Mouse (Mus musculus): ENCODE data around the gene Ptbp2. TPM values are rescaled to one million over a fixed set of nuclear protein-coding genes. Genes with fewer than 3 reads are reported as not detected.

Gene Ptbp2
- 8.1 and 8.7 TPM in 2 replicates for polyA plus RNA-seq (2015; fragmentation: Nextera tagmentation; extraction: Ambion mirVana)

GRCm38 (mm10) chr3:119784366-119784765, at the start of gene Ptbp2:
Gene Ptbp2, minus strand, starts transcription at chr3:119784466.
- no peak for ATAC-seq (ENCODE audit: low read depth)
- Histone ChIP-seq H3K9ac (peak within 1 kb of the TSS; percentile 93), H3K27me3 (no peaks in the 10 kb centered on the region), H3K4me3 (replicated peaks) (peak within 1 kb of the TSS; percentile 89), H3K36me3 (no peaks in the 10 kb centered on the region), H3K9me3 (replicated peaks) (no peaks in the 10 kb centered on the region), H3K27ac (peak within 1 kb of the TSS; percentile 78), H3K4me1 (replicated peaks) (peaks cover 19% of the 10 kb centered on the region), H3K4me2 (peak within 1 kb of the TSS; percentile 76)
- no peak for DNase-seq
- WGBS (ENCODE audit: insufficient replicate concordance) = 79% methylated on average over 4 of the region's 4 CpGs

DNA sequence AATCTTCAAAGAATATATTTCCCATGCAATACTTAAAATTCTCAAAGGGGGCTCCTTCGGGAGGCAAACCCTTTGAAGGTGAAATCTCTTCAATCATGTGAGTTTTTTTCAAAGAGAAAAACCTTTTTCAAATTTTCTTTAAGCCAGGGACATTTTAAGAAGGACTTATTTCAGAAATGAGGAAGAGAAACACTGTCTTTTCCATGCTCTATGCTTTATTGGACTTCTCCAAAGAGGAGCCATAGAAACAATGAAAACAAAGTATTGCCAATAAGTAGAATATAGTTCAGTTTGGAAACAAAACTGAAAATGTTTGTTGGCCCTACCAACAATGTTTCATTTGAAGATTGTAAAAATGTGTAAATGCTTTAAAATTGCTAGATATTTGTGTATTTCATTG, 30.4 kb upstream of the Ptbp2 start:
- no peak overlapping the region for H3K4me2 ChIP-seq
- H3K4me3 ChIP-seq (replicated peaks) = no peak overlapping the region
- 61% methylated on average over 1 of the region's 1 CpGs for WGBS (ENCODE audit: insufficient replicate concordance)
- H3K9me3 ChIP-seq (replicated peaks) = no peaks in the 10 kb centered on the region
- no peak for DNase-seq
- no peak for ATAC-seq (ENCODE audit: low read depth)
- H3K9ac ChIP-seq = no peak overlapping the region
- H3K36me3 ChIP-seq = no peaks in the 10 kb centered on the region
- H3K4me1 ChIP-seq (replicated peaks) = no peaks in the 10 kb centered on the region
- no peak overlapping the region for H3K27ac ChIP-seq
- H3K27me3 ChIP-seq = no peaks in the 10 kb centered on the region

- no peak overlapping the region for H3K4me3 ChIP-seq (replicated peaks)
- DNase-seq = no peak
- no peak overlapping the region for H3K9ac ChIP-seq
- 27% methylated on average over 7 of the region's 7 CpGs for WGBS (ENCODE audit: insufficient replicate concordance)
- H3K9me3 ChIP-seq (replicated peaks) = no peaks in the 10 kb centered on the region
- no peak overlapping the region for H3K4me2 ChIP-seq
- no peak overlapping the region for H3K27ac ChIP-seq
- no peak for ATAC-seq (ENCODE audit: low read depth)
- no peaks in the 10 kb centered on the region for H3K27me3 ChIP-seq
- no peaks in the 10 kb centered on the region for H3K36me3 ChIP-seq
- H3K4me1 ChIP-seq (replicated peaks) = no peaks in the 10 kb centered on the region
Observed at GRCm38 (mm10) chr3:119806123-119806522, 21.9 kb upstream of the Ptbp2 start.

GRCm38 (mm10) chr3:119794677-119795365, 10.6 kb upstream of the Ptbp2 start:
- DNase-seq (no peak), ATAC-seq (ENCODE audit: low read depth) (no peak)
- no peak overlapping the region for H3K9ac ChIP-seq
- no peaks in the 10 kb centered on the region for H3K9me3 ChIP-seq (replicated peaks)
- no peak overlapping the region for H3K4me3 ChIP-seq (replicated peaks)
- H3K27ac ChIP-seq = no peak overlapping the region
- H3K27me3 ChIP-seq = no peaks in the 10 kb centered on the region
- no peaks in the 10 kb centered on the region for H3K36me3 ChIP-seq
- no peaks in the 10 kb centered on the region for H3K4me1 ChIP-seq (replicated peaks)
- 61% methylated on average over 9 of the region's 9 CpGs for WGBS (ENCODE audit: insufficient replicate concordance)
- H3K4me2 ChIP-seq = no peak overlapping the region

GRCm38 (mm10) chr3:119782946-119783701, 1.1 kb downstream of the Ptbp2 start:
- no peaks in the 10 kb centered on the region for H3K36me3 ChIP-seq
- ATAC-seq (ENCODE audit: low read depth) (peak; percentile 88), DNase-seq (peak; percentile 63)
- peak overlapping the region; percentile 93 for H3K9ac ChIP-seq
- peaks cover 28% of the 10 kb centered on the region for H3K4me1 ChIP-seq (replicated peaks)
- H3K27me3 ChIP-seq = no peaks in the 10 kb centered on the region
- peak overlapping the region; percentile 89 for H3K4me3 ChIP-seq (replicated peaks)
- 1% methylated on average over 70 of the region's 89 CpGs for WGBS (ENCODE audit: insufficient replicate concordance)
- H3K9me3 ChIP-seq (replicated peaks) = no peaks in the 10 kb centered on the region
- peak overlapping the region; percentile 78 for H3K27ac ChIP-seq
- peak overlapping the region; percentile 76 for H3K4me2 ChIP-seq

- H3K9me3 ChIP-seq (replicated peaks) = no peaks in the 10 kb centered on the region
- ATAC-seq (ENCODE audit: low read depth) (peak; percentile 64), DNase-seq (peak; percentile 27)
- under 1% methylated on average over 51 of the region's 63 CpGs for WGBS (ENCODE audit: insufficient replicate concordance)
- H3K4me1 ChIP-seq (replicated peaks) = peaks cover 31% of the 10 kb centered on the region
- peak overlapping the region; percentile 93 for H3K9ac ChIP-seq
- no peaks in the 10 kb centered on the region for H3K27me3 ChIP-seq
- peak overlapping the region; percentile 89 for H3K4me3 ChIP-seq (replicated peaks)
- peak overlapping the region; percentile 76 for H3K4me2 ChIP-seq
- H3K27ac ChIP-seq = peak overlapping the region; percentile 78
- H3K36me3 ChIP-seq = no peaks in the 10 kb centered on the region
Observed at GRCm38 (mm10) chr3:119782022-119782945, 2.0 kb downstream of the Ptbp2 start.

DNA sequence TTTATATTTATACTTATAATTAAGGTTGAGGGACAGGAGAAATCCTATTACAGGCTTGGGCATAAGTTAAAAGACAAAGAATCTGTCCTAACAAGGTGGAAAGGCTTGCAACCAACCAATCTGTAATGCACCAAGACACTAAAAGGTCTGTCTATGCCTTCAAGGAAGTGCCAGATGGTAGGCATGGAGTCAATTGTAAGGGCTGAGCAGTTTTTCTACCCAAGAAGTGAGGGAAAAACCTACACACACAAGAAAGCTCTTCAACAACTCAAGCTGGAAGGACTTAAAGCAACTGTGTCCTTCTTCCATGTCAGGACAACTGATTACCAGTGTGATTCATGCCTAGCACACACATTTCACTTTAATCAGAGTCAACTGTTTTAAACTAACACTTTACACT, 3.4 kb downstream of the Ptbp2 start:
- Histone ChIP-seq H3K36me3 (no peaks in the 10 kb centered on the region), H3K27ac (no peak overlapping the region), H3K4me3 (replicated peaks) (no peak overlapping the region; the same call in 1 of the 2 replicates), H3K9ac (no peak overlapping the region), H3K27me3 (no peaks in the 10 kb centered on the region), H3K9me3 (replicated peaks) (no peaks in the 10 kb centered on the region), H3K4me1 (replicated peaks) (peaks cover 31% of the 10 kb centered on the region), H3K4me2 (peak overlapping the region; percentile 33)
- ATAC-seq (ENCODE audit: low read depth) = no peak
- DNase-seq = no peak

DNA sequence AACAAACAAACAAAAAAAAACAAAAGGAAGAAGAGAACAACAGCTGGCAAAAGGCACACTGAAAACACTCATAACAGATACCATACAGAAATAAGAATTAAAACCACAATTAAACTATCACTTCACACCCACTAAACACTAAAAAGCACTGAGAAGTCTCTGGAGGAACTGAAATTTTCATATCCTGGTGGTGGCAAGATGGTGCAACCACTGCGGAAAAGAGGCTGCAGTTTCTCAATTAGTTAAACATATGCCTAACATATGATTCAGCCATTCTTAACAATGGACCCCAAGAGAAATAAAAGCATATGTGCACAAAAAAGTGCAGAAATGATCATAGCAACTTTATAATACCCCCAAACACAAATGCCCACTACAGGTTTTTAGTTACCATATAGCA, 5.0 kb downstream of the Ptbp2 start:
- H3K4me1 ChIP-seq (replicated peaks) = peaks cover 31% of the 10 kb centered on the region
- H3K27ac ChIP-seq = peak overlapping the region; percentile 47; the same call in 1 of the 2 replicates
- DNase-seq (no peak), ATAC-seq (ENCODE audit: low read depth) (no peak)
- no peak overlapping the region for H3K4me3 ChIP-seq (replicated peaks)
- H3K27me3 ChIP-seq = no peaks in the 10 kb centered on the region
- WGBS (ENCODE audit: insufficient replicate concordance) = 74% methylated on average over 1 of the region's 1 CpGs
- no peaks in the 10 kb centered on the region for H3K9me3 ChIP-seq (replicated peaks)
- no peak overlapping the region for H3K9ac ChIP-seq
- H3K4me2 ChIP-seq = no peak overlapping the region
- no peaks in the 10 kb centered on the region for H3K36me3 ChIP-seq

DNA sequence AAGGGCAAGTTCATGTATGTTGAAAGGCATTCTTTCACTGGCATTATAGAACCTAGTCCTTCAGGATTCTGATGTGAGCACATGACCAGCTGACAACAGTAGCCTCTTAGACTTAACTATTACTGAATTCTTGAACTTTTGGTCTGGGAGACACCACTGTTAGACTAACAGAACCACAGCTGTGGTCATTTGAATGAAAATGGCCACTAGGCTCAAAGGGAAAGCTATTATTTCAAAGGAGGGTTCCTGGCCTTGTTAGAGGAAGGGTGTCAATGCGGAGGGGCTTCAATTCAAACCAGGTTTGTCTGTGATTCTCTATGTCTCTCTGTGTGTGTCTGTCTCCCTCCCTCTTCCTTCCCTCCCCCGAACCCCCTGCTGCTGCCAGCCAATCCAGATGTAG, 5.8 kb downstream of the Ptbp2 start:
- H3K27ac ChIP-seq = no peak overlapping the region
- H3K36me3 ChIP-seq = no peaks in the 10 kb centered on the region
- no peak overlapping the region for H3K9ac ChIP-seq
- 78% methylated on average over 2 of the region's 2 CpGs for WGBS (ENCODE audit: insufficient replicate concordance)
- no peaks in the 10 kb centered on the region for H3K9me3 ChIP-seq (replicated peaks)
- peaks cover 27% of the 10 kb centered on the region for H3K4me1 ChIP-seq (replicated peaks)
- no peak for DNase-seq
- ATAC-seq (ENCODE audit: low read depth) = no peak
- no peaks in the 10 kb centered on the region for H3K27me3 ChIP-seq
- H3K4me3 ChIP-seq (replicated peaks) = no peak overlapping the region
- no peak overlapping the region for H3K4me2 ChIP-seq

GRCm38 (mm10) chr3:119776129-119776528, 8.1 kb downstream of the Ptbp2 start:
- no peaks in the 10 kb centered on the region for H3K27me3 ChIP-seq
- ATAC-seq (ENCODE audit: low read depth) (no peak), DNase-seq (no peak)
- no peak overlapping the region for H3K27ac ChIP-seq
- H3K4me2 ChIP-seq = no peak overlapping the region
- H3K4me3 ChIP-seq (replicated peaks) = no peak overlapping the region
- peaks cover 23% of the 10 kb centered on the region for H3K4me1 ChIP-seq (replicated peaks)
- no peaks in the 10 kb centered on the region for H3K9me3 ChIP-seq (replicated peaks)
- H3K36me3 ChIP-seq = no peaks in the 10 kb centered on the region
- 90% methylated on average over 5 of the region's 5 CpGs for WGBS (ENCODE audit: insufficient replicate concordance)
- no peak overlapping the region for H3K9ac ChIP-seq

DNA sequence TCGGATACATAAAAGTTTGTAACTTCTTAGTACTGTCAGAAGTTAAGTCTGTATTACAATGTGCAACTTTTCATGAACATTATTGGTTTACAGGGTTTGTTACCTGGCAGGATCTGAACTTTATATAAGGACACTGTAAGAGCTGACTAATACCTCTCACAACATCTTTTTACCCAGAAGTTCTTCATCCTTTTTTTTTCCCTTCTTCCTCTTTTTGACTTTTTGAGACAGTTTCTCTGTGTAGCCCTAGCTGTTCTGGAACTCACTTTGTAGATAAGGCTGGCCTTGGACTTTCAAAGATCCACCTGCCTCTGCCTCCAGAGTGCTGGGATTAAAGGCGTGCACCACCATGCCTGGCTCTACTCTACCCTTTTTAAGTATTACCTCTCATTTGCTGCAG, 11.5 kb downstream of the Ptbp2 start:
- DNase-seq (no peak), ATAC-seq (ENCODE audit: low read depth) (no peak)
- Histone ChIP-seq H3K27ac (no peak overlapping the region), H3K27me3 (no peaks in the 10 kb centered on the region), H3K4me3 (replicated peaks) (no peak overlapping the region), H3K4me1 (replicated peaks) (peaks cover 3% of the 10 kb centered on the region; the same call in 1 of the 2 replicates), H3K36me3 (0 out of 2 replicates have a peak, but pooled peaks cover 4% of the 10 kb centered on the region), H3K9ac (no peak overlapping the region), H3K4me2 (no peak overlapping the region), H3K9me3 (replicated peaks) (no peaks in the 10 kb centered on the region)
- WGBS (ENCODE audit: insufficient replicate concordance) = 65% methylated on average over 2 of the region's 2 CpGs

All from liver, embryonic 13.5 days (tissue).